28 mouse cellular contexts compared by ENCODE assay signal in the genomic region with DNA sequence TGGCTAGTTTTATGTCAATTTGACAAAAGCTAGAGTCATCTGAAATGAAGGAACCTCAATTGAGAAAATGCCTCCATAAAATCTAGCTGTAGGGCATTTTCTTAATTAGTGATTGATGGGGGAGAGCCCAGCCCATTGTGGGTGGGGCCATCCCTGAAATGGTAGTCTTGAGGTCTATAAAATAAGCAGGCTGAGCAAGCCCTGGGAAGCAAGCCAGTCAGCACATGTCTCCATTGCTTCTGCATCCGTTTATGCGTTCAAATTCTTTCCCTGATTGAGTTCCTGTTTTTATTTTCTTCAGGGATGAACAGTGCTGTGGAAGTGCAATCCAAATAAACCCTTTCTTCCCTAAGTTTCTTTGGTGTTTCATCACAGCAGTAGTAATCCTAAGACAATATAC.
DNase-seq lines count a peak whose midpoint lies in the region; ATAC-seq and TF ChIP-seq lines count a peak whose summit lies in the region.
"Had no signal": no experiment of that assay in that cellular context is flagged by ENCODE, and none has a peak within 500 bp of the region (broad histone marks: within the 10 kb centered on the region; RNA-seq: fewer than 3 reads in every experiment).

No protein-coding gene starts in this region.

- WGBS in embryonic facial prominence, embryonic 14.5 days = 33% methylated on average over 2 of the region's 2 CpGs
- WGBS in embryonic facial prominence, embryonic 10.5 days = 54% methylated on average over 2 of the region's 2 CpGs
- 37% methylated on average over 2 of the region's 2 CpGs for WGBS in limb, embryonic 11.5 days
- WGBS in limb, embryonic 10.5 days = 62% methylated on average over 2 of the region's 2 CpGs
- 24% methylated on average over 2 of the region's 2 CpGs for WGBS in limb, embryonic 14.5 days

- no peak overlapping the region for H3K9ac ChIP-seq in embryonic facial prominence, embryonic 14.5 days (ENCODE audit: low read depth, low read length)
- no peak overlapping the region for H3K9ac ChIP-seq in limb, embryonic 11.5 days (ENCODE audit: low read length)
- H3K9ac ChIP-seq in limb, embryonic 14.5 days (ENCODE audit: low read depth, low read length, severe bottlenecking) = no peak overlapping the region
- H3K9ac ChIP-seq: embryonic facial prominence, embryonic 12.5 days; embryonic facial prominence, embryonic 15.5 days; forebrain, embryonic 12.5 days had no signal

- no peak overlapping the region for H3K4me3 ChIP-seq in embryonic facial prominence, embryonic 14.5 days (ENCODE audit: low read depth, low read length)
- H3K4me3 ChIP-seq in embryonic facial prominence, embryonic 10.5 days = no peak overlapping the region
- no peak overlapping the region for H3K4me3 ChIP-seq in limb, embryonic 11.5 days (ENCODE audit: low read depth, low read length)
- no peak overlapping the region for H3K4me3 ChIP-seq in limb, embryonic 10.5 days
- H3K4me3 ChIP-seq in limb, embryonic 14.5 days (replicated peaks; ENCODE audit: low read length) = no peak overlapping the region
- H3K4me3 ChIP-seq: embryonic facial prominence, embryonic 12.5 days; embryonic facial prominence, embryonic 15.5 days; erythroblast, embryonic 14.5 days; forebrain, embryonic 10.5 days; forebrain, embryonic 12.5 days had no signal

- H3K9me3 ChIP-seq in embryonic facial prominence, embryonic 14.5 days (ENCODE audit: control insufficient read depth, low read length) = no peaks in the 10 kb centered on the region
- no peaks in the 10 kb centered on the region for H3K9me3 ChIP-seq in embryonic facial prominence, embryonic 10.5 days
- no peaks in the 10 kb centered on the region for H3K9me3 ChIP-seq in limb, embryonic 11.5 days (ENCODE audit: control insufficient read depth, low read length)
- no peaks in the 10 kb centered on the region for H3K9me3 ChIP-seq in limb, embryonic 10.5 days (replicated peaks)
- no peaks in the 10 kb centered on the region for H3K9me3 ChIP-seq in limb, embryonic 14.5 days (ENCODE audit: control insufficient read depth, low read length)
- H3K9me3 ChIP-seq: embryonic facial prominence, embryonic 12.5 days; embryonic facial prominence, embryonic 15.5 days; forebrain, embryonic 10.5 days; forebrain, embryonic 12.5 days had no signal

- no peaks in the 10 kb centered on the region for H3K4me1 ChIP-seq in embryonic facial prominence, embryonic 14.5 days (ENCODE audit: control insufficient read depth, insufficient read depth, low read length)
- H3K4me1 ChIP-seq in embryonic facial prominence, embryonic 10.5 days = 0 out of 2 replicates have a peak, but pooled peaks cover 8% of the 10 kb centered on the region
- peaks cover 12% of the 10 kb centered on the region for H3K4me1 ChIP-seq in limb, embryonic 11.5 days (ENCODE audit: control insufficient read depth, insufficient read depth, low read length)
- peaks cover 23% of the 10 kb centered on the region for H3K4me1 ChIP-seq in limb, embryonic 10.5 days
- H3K4me1 ChIP-seq in limb, embryonic 14.5 days (ENCODE audit: control insufficient read depth, insufficient read depth, low read length) = peaks cover 13% of the 10 kb centered on the region
- H3K4me1 ChIP-seq: embryonic facial prominence, embryonic 12.5 days; embryonic facial prominence, embryonic 15.5 days had no signal

- no peak for TF ChIP-seq POLR2A in limb, embryonic 14.5 days (IDR thresholded peaks at IDR 0.05; ENCODE audit: borderline replicate concordance, extremely low read depth, insufficient read depth, insufficient read length)

- 0 out of 2 replicates have a peak, but pooled peaks cover 4% of the 10 kb centered on the region for H3K27me3 ChIP-seq in embryonic facial prominence, embryonic 14.5 days (replicated peaks; ENCODE audit: control insufficient read depth, insufficient read depth, low read length)
- H3K27me3 ChIP-seq in embryonic facial prominence, embryonic 10.5 days (replicated peaks; ENCODE audit: low read depth, poor library complexity, severe bottlenecking) = peaks cover 10% of the 10 kb centered on the region; the same call in 1 of the 2 replicates
- H3K27me3 ChIP-seq in limb, embryonic 11.5 days (ENCODE audit: control insufficient read depth, insufficient read depth, low read length) = no peaks in the 10 kb centered on the region
- H3K27me3 ChIP-seq in limb, embryonic 10.5 days (ENCODE audit: low read depth, poor library complexity, severe bottlenecking) = peaks cover 19% of the 10 kb centered on the region; the same call in 1 of the 2 replicates
- H3K27me3 ChIP-seq in limb, embryonic 14.5 days (ENCODE audit: control insufficient read depth, insufficient read depth, low read length) = no peaks in the 10 kb centered on the region
- H3K27me3 ChIP-seq: embryonic facial prominence, embryonic 12.5 days; embryonic facial prominence, embryonic 15.5 days; forebrain, embryonic 12.5 days had no signal

- ATAC-seq in embryonic facial prominence, embryonic 14.5 days (ENCODE audit: low read depth) = no peak
- no peak for ATAC-seq in limb, embryonic 11.5 days (ENCODE audit: insufficient number of reproducible peaks, low FRiP score, low TSS enrichment, low read depth)
- 0 out of 2 replicates have a peak, but pooled peaks have one; percentile 26 for ATAC-seq in limb, embryonic 14.5 days (ENCODE audit: low FRiP score, low read depth)
- ATAC-seq: activated CD4-positive, CD25-positive, alpha-beta regulatory T cell, adult 4 months; CD4-positive, CD25-positive, alpha-beta regulatory T cell, adult 4 months; forebrain, embryonic 14.5 days; forebrain, embryonic 16.5 days; Patski had no signal

- DNase-seq in embryonic facial prominence, embryonic 14.5 days (ENCODE audit: low spot score) = peak; percentile 56
- no peak for DNase-seq in embryonic facial prominence, embryonic 10.5 days (ENCODE audit: low spot score)
- peak; percentile 25 for DNase-seq in limb, embryonic 11.5 days (ENCODE audit: low spot score)
- no peak for DNase-seq in limb, embryonic 10.5 days (ENCODE audit: low spot score)
- peak; percentile 61 for DNase-seq in limb, embryonic 14.5 days (ENCODE audit: low spot score)
- DNase-seq in liver = no peak
- DNase-seq: adrenal gland, adult 8-10 months; adrenal gland, postnatal 14 days; adrenal gland, postnatal 36 days; B cell, adult 2 months; cerebellum, adult 11 months; cerebellum, adult 18-20 months; cerebellum, adult 8-10 months; cerebellum, adult 9-11 months; cerebellum, postnatal 14 days; cerebellum, postnatal 36 days; embryo, embryonic 11 days had no signal

- no peaks in the 10 kb centered on the region for H3K36me3 ChIP-seq in embryonic facial prominence, embryonic 14.5 days (ENCODE audit: control insufficient read depth, insufficient read depth, low read length)
- H3K36me3 ChIP-seq in embryonic facial prominence, embryonic 10.5 days (replicated peaks) = no peaks in the 10 kb centered on the region
- H3K36me3 ChIP-seq in limb, embryonic 11.5 days (ENCODE audit: control insufficient read depth, insufficient read depth, low read length) = no peaks in the 10 kb centered on the region
- H3K36me3 ChIP-seq in limb, embryonic 10.5 days = no peaks in the 10 kb centered on the region
- H3K36me3 ChIP-seq in limb, embryonic 14.5 days (ENCODE audit: control insufficient read depth, insufficient read depth, low read length) = no peaks in the 10 kb centered on the region
- H3K36me3 ChIP-seq: embryonic facial prominence, embryonic 12.5 days; embryonic facial prominence, embryonic 15.5 days; forebrain, embryonic 10.5 days; forebrain, embryonic 12.5 days; G1E had no signal

- H3K27ac ChIP-seq in embryonic facial prominence, embryonic 14.5 days (replicated peaks; ENCODE audit: low read depth, low read length) = no peak overlapping the region
- H3K27ac ChIP-seq in embryonic facial prominence, embryonic 10.5 days (replicated peaks) = no peak overlapping the region
- H3K27ac ChIP-seq in limb, embryonic 11.5 days (replicated peaks; ENCODE audit: low read depth, low read length) = no peak overlapping the region
- H3K27ac ChIP-seq in limb, embryonic 10.5 days = no peak overlapping the region
- H3K27ac ChIP-seq in limb, embryonic 14.5 days (replicated peaks; ENCODE audit: low read depth, low read length) = no peak overlapping the region
- H3K27ac ChIP-seq: embryonic facial prominence, embryonic 12.5 days; embryonic facial prominence, embryonic 15.5 days; forebrain, embryonic 10.5 days; forebrain, embryonic 12.5 days had no signal

- no peak overlapping the region for H3K4me2 ChIP-seq in embryonic facial prominence, embryonic 14.5 days (ENCODE audit: low read depth, low read length)
- no peak overlapping the region for H3K4me2 ChIP-seq in limb, embryonic 11.5 days (ENCODE audit: low read depth, severe bottlenecking)
- H3K4me2 ChIP-seq in limb, embryonic 14.5 days (replicated peaks; ENCODE audit: low read depth, low read length, severe bottlenecking) = no peak overlapping the region
- H3K4me2 ChIP-seq: embryonic facial prominence, embryonic 12.5 days; embryonic facial prominence, embryonic 15.5 days; forebrain, embryonic 12.5 days had no signal

Comparison
In these comparisons a context has a peak if more than half of its experiments do, and no peak if none do; other contexts are left out.
1. DNase-seq: peak in embryonic facial prominence, embryonic 14.5 days (single experiment), limb, embryonic 11.5 days (single experiment) and limb, embryonic 14.5 days (single experiment); none in embryonic facial prominence, embryonic 10.5 days (single experiment), limb, embryonic 10.5 days (single experiment) and liver (single experiment).